Mouse (Mus musculus) mouse embryonic stem cell (cell line): ENCODE results near the gene Tmem200a.
"Not testable (repeated sequence)": the region's sequence is repeated elsewhere in the genome, so short reads cannot be mapped to it uniquely, and the experiment has no call there.

Experiments
- in situ Hi-C, 2 experiments: fragments of 300-500 bp; cut with MboI; formaldehyde crosslinking; loops; 1 replicate in 1 of 2; 3 replicates in 1 of 2; pipeline ENCODE4 v1.14.3; 2019 to 2020; ENCODE audit warnings: low sequenced_read_pairs in 2 of 2, low pct_unique_long_range_greater_than_20kb in 1 of 2, mixed read lengths in 1 of 2; ENCODE audit not compliant: unreplicated experiment in 1 of 2

The Tmem200a gene

GRCm38 (mm10) chr10:25920640-25921278 is 158.1 kb downstream of the Tmem200a start:
- in situ Hi-C loops, result no loop called here

GRCm38 (mm10) chr10:25918103-25918502 is 160.7 kb downstream of the Tmem200a start:
- in situ Hi-C loops, result no loop called here

GRCm38 (mm10) chr10:25910270-25910669 is 168.6 kb downstream of the Tmem200a start:
- in situ Hi-C loops, result no loop called here

GRCm38 (mm10) chr10:25908027-25909012 is 170.5 kb downstream of the Tmem200a start:
- in situ Hi-C loops, result no loop called here

- in situ Hi-C loops, result not testable (repeated sequence)
These were observed 184.7 kb downstream of the Tmem200a start for GRCm38 (mm10) chr10:25894126-25894525.

GRCm38 (mm10) chr10:25887225-25887624 is 191.6 kb downstream of the Tmem200a start:
- in situ Hi-C loops, result no loop called here

GRCm38 (mm10) chr10:25884512-25884911 is 194.3 kb downstream of the Tmem200a start:
- in situ Hi-C loops, result no loop called here

- in situ Hi-C loops, result no loop called here
These were observed 201.1 kb downstream of the Tmem200a start for GRCm38 (mm10) chr10:25877731-25878130.

GRCm38 (mm10) chr10:25876809-25877208 is 202.0 kb downstream of the Tmem200a start:
- in situ Hi-C loops, result no loop called here

GRCm38 (mm10) chr10:25868739-25869138 is 210.1 kb downstream of the Tmem200a start:
- in situ Hi-C loops, result no loop called here
